Comparison of ENCODE assay signal across 12 mouse cellular contexts in the genomic region with DNA sequence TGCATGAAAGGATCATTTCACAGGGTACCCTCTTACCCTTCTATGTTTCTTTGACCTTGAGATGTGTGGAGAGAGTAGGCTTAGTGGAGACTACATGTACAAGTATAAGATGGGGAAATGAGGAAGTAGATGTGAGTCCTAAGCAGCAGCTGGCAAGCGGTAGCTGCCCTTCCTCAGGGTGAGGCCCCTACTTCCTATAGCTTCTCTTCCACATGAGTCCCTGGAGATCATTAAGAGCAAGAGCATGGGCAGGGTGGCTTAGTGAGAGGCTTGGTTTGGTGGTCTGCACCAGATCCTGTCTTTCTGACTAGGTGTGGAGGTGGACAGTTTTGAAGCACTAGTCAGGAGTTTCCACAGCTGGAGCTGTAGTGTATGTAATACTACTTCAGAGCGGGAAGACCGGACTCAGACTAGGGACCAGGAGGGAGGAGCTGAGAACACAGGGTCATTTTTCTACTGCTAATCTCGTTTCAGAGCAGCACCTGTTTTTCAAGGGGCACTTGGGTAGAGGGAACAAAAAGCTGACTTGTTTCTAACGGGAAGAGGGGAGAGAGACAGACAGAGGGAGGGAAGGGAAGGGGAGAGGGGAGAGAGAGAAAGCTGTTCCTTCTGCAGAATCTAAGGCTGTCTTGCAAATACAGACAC. TPM values are rescaled to one million over a fixed set of nuclear protein-coding genes. Genes with fewer than 3 reads are reported as not detected.
DNase-seq lines count a peak whose midpoint lies in the region; ATAC-seq and TF ChIP-seq lines count a peak whose summit lies in the region.
"Had no signal": no experiment of that assay in that cellular context is flagged by ENCODE, and none has a peak within 500 bp of the region (broad histone marks: within the 10 kb centered on the region; RNA-seq: fewer than 3 reads in every experiment).

No protein-coding gene starts in this region.

- DNase-seq in heart, adult 2 months: no peak
- peak; percentile 64 for DNase-seq in G1E (ENCODE audit: low spot score)
- DNase-seq in right cerebral cortex, postnatal 10 days (ENCODE audit: low spot score in 2 of 2): no peak
- no peak for DNase-seq in kidney, adult 2 months
- no peak for DNase-seq in adrenal gland, postnatal 4 days (ENCODE audit: low spot score in 2 of 2)
- DNase-seq: adrenal gland, postnatal 25 days; kidney, adult 9 months had no signal

- peaks cover 88% of the 10 kb centered on the region for H3K36me3 ChIP-seq in heart, embryonic 13.5 days
- peaks cover 24% of the 10 kb centered on the region for H3K36me3 ChIP-seq in heart, adult 2 months (ENCODE audit: control insufficient read depth, insufficient read depth, low read length)
- H3K36me3 ChIP-seq in G1E (replicated peaks): peaks cover 85% of the 10 kb centered on the region
- H3K36me3 ChIP-seq in midbrain, embryonic 12.5 days: peaks cover 69% of the 10 kb centered on the region
- peaks cover 4% of the 10 kb centered on the region for H3K36me3 ChIP-seq in kidney, adult 2 months (ENCODE audit: control insufficient read depth, insufficient read depth, low read length)

- intact Hi-C loops in heart, adult 2 months (cut with DNase I): no loop called here

- no peaks in the 10 kb centered on the region for H3K27me3 ChIP-seq in heart, embryonic 13.5 days (replicated peaks)
- no peaks in the 10 kb centered on the region for H3K27me3 ChIP-seq in heart, adult 2 months (ENCODE audit: control insufficient read depth, insufficient read depth, low read length)
- H3K27me3 ChIP-seq in G1E (ENCODE audit: insufficient read depth, low read length): no peaks in the 10 kb centered on the region
- H3K27me3 ChIP-seq in midbrain, embryonic 12.5 days: no peaks in the 10 kb centered on the region
- H3K27me3 ChIP-seq in kidney, adult 2 months (replicated peaks; ENCODE audit: control insufficient read depth, insufficient read depth, low read length): no peaks in the 10 kb centered on the region

- H3K27ac ChIP-seq in heart, embryonic 13.5 days (replicated peaks): peak overlapping the region; percentile 59; the same call in 1 of the 2 replicates
- no peak overlapping the region for H3K27ac ChIP-seq in heart, adult 2 months
- peak overlapping the region; percentile 57 for H3K27ac ChIP-seq in midbrain, embryonic 12.5 days (replicated peaks)
- H3K27ac ChIP-seq in kidney, adult 2 months (ENCODE audit: insufficient read depth, low read depth, low read length): no peak overlapping the region

- TF ChIP-seq CTCF in heart, adult 2 months (IDR thresholded peaks at IDR 0.05): no peak
- no peak for TF ChIP-seq CTCF in G1E (IDR thresholded peaks at IDR 0.05; ENCODE audit: low read depth, low read length)
- no peak for TF ChIP-seq CTCF in kidney, adult 2 months (conservative IDR thresholded peaks at IDR 0.05; ENCODE audit: insufficient read depth, insufficient read length, low read depth, low read length)

- no peaks in the 10 kb centered on the region for H3K79me2 ChIP-seq in heart, adult 2 months (replicated peaks; ENCODE audit: control insufficient read depth, insufficient read depth, low read length)

- peak overlapping the region; percentile 28; the same call in 1 of the 2 replicates for H3K9ac ChIP-seq in heart, embryonic 13.5 days
- no peak overlapping the region for H3K9ac ChIP-seq in heart, adult 2 months (ENCODE audit: low read depth, low read length)
- H3K9ac ChIP-seq in midbrain, embryonic 12.5 days (replicated peaks): 0 out of 2 replicates have a peak overlapping the region, but pooled peaks have one; percentile 24

- no peaks in the 10 kb centered on the region for H3K9me3 ChIP-seq in heart, embryonic 13.5 days
- no peaks in the 10 kb centered on the region for H3K9me3 ChIP-seq in G1E (replicated peaks)
- no peaks in the 10 kb centered on the region for H3K9me3 ChIP-seq in midbrain, embryonic 12.5 days

- TF ChIP-seq EP300 in heart, adult 2 months (IDR thresholded peaks at IDR 0.05; ENCODE audit: insufficient read depth, low read depth, low read length): no peak

- no peak for ATAC-seq in heart, embryonic 13.5 days (ENCODE audit: extremely low read depth, insufficient number of reproducible peaks, low FRiP score, low TSS enrichment)
- peak; percentile 60 for ATAC-seq in G1E (ENCODE audit: extremely low read depth, insufficient number of reproducible peaks, low FRiP score, poor library complexity, severe bottlenecking)
- ATAC-seq in granulocyte monocyte progenitor cell, adult 5-6 weeks (replicated peaks; ENCODE audit: poor library complexity, severe bottlenecking): peak; percentile 88
- no peak for ATAC-seq in midbrain, embryonic 12.5 days (ENCODE audit: low FRiP score, low read depth)
- ATAC-seq: CD4-positive, CD25-positive, alpha-beta regulatory T cell, adult 4 months had no signal

- no peak overlapping the region for H3K4me3 ChIP-seq in heart, embryonic 13.5 days
- no peak overlapping the region for H3K4me3 ChIP-seq in heart, adult 2 months
- H3K4me3 ChIP-seq in G1E (ENCODE audit: low read depth, low read length): no peak overlapping the region
- no peak overlapping the region for H3K4me3 ChIP-seq in midbrain, embryonic 12.5 days
- H3K4me3 ChIP-seq in kidney, adult 2 months (ENCODE audit: insufficient read depth, low read depth, low read length): no peak overlapping the region
- H3K4me3 ChIP-seq: erythroblast, embryonic 14.5 days had no signal

- 42% methylated on average over 5 of the region's 5 CpGs for WGBS in heart, embryonic 13.5 days
- WGBS in heart, adult 2 months: 48% methylated on average over 5 of the region's 5 CpGs
- 38% methylated on average over 5 of the region's 5 CpGs for WGBS in midbrain, embryonic 12.5 days
- 57% methylated on average over 5 of the region's 5 CpGs for WGBS in kidney, adult 2 months

- H3K4me1 ChIP-seq in heart, embryonic 13.5 days: peaks cover 42% of the 10 kb centered on the region
- peaks cover 13% of the 10 kb centered on the region for H3K4me1 ChIP-seq in heart, adult 2 months (ENCODE audit: control insufficient read depth, insufficient read depth, low read length)
- peaks cover 24% of the 10 kb centered on the region for H3K4me1 ChIP-seq in G1E (ENCODE audit: insufficient read depth, low read depth, low read length)
- peaks cover 26% of the 10 kb centered on the region for H3K4me1 ChIP-seq in midbrain, embryonic 12.5 days
- no peaks in the 10 kb centered on the region; the same call in 1 of the 2 replicates for H3K4me1 ChIP-seq in kidney, adult 2 months (ENCODE audit: control insufficient read depth, insufficient read depth, low read length)

- no peak for TF ChIP-seq POLR2A in heart, adult 2 months (IDR thresholded peaks at IDR 0.05; ENCODE audit: insufficient read depth, low read depth, low read length)
- no peak for TF ChIP-seq POLR2A in kidney, adult 2 months (IDR thresholded peaks at IDR 0.05; ENCODE audit: low read depth, low read length)

- no peak overlapping the region for H3K4me2 ChIP-seq in heart, embryonic 13.5 days
- H3K4me2 ChIP-seq in midbrain, embryonic 12.5 days (replicated peaks): no peak overlapping the region

RNA-seq across cellular contexts. Expression of a gene that starts 25.3 kb away (rescaled TPM):
- 249 and 267 TPM in 2 replicates for polyA plus RNA-seq in heart, embryonic 13.5 days (2015; fragmentation: Nextera tagmentation; extraction: Ambion mirVana)
- total RNA-seq in heart, adult 2 months (2021): 100 to 1,000 TPM; 202 to 218 TPM
- polyA plus RNA-seq in heart, adult 2 months (2012; rRNA removed): 154 and 242 TPM in 2 replicates
- total RNA-seq in G1E (2014; fragmentation: Nextera tagmentation): 12.0 and 16.2 TPM in 2 replicates
- total RNA-seq in G1E (2017): 39.3 and 43.0 TPM in 2 replicates
- polyA plus RNA-seq in G1E (2012): 85.7 and 118 TPM in 2 replicates
- total RNA-seq in granulocyte monocyte progenitor cell, adult 5-6 weeks (2014; fragmentation: Nextera tagmentation): 33.6 and 40.3 TPM in 2 replicates
- total RNA-seq in granulocyte monocyte progenitor cell, adult 5-6 weeks (2017): 35.3 and 44.5 TPM in 2 replicates
- polyA plus RNA-seq in midbrain, embryonic 12.5 days (2016; fragmentation: Nextera tagmentation; extraction: Ambion mirVana): 262 and 269 TPM in 2 replicates
- 139 and 147 TPM in 2 replicates for polyA plus RNA-seq in kidney, adult 2 months (2012; rRNA removed)
- 100 to 1,000 TPM; 173 to 180 TPM for total RNA-seq in adrenal gland, postnatal 4 days (2021)

Comparison
In these comparisons a context has a peak if more than half of its experiments do, and no peak if none do; other contexts are left out.
1. H3K27ac ChIP-seq: peak in heart, embryonic 13.5 days (single experiment) and midbrain, embryonic 12.5 days (single experiment); none in heart, adult 2 months (single experiment) and kidney, adult 2 months (single experiment).
2. ATAC-seq: peak in G1E (single experiment) and granulocyte monocyte progenitor cell, adult 5-6 weeks (single experiment); none in heart, embryonic 13.5 days (single experiment) and midbrain, embryonic 12.5 days (single experiment).